Mouse (Mus musculus) megakaryocyte progenitor cell, adult 5-6 weeks (primary cell): ENCODE measurements around the gene Dnaja2. TPM values are rescaled to one million over a fixed set of nuclear protein-coding genes. Genes with fewer than 3 reads are reported as not detected.

ENCODE experiments used
- ATAC-seq: replicated peaks from 2 replicates; pipeline ENCODE4 v1.8.0; 2016; ENCODE audit warnings: mild to moderate bottlenecking, moderate TSS enrichment, inconsistent platforms; ENCODE audit not compliant: poor library complexity
- total RNA-seq, 2 experiments: library from RNA; stranded (forward) in 1 of 2; stranded (reverse) in 1 of 2; fragments of 157-497, 149-512 nt in 1 of 2; fragments of 200-1000 nt in 1 of 2; gene quantifications; 2 replicates each; pipeline versions ENCODE4 v1.2.3 to v1.2.4; 2015 to 2017

The Dnaja2 gene
- total RNA-seq, 2 experiments from 2014 or later, result 121 to 139 TPM

DNA sequence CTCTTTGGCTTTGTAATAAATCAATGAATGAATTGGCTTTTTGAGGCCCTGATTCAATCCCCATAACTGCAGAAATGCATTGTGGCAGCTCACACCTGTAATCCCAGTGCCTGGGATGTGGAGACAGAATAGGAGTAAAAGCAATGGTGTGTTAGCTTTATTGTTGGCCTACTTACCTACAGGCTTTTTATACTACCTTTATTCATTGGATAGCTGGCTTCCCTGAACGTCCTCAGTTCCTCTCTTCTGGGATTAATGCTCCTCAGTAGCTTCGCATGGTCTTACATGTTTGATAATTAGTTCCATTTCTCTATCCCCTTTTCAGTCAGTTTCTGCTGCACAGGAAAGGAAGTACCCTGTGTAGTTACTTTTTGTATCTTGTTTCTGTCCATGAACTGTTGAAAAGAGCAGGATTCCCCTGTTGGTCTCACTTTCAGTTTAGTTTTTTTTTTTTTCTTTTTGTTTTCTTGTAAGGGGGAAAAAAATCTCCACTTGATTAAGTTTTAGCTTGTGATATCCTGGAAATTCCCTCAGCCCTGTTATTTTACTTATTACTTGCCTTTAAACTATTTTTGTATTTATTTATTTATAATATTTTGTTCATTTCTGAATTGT is 1.9 kb upstream of the Dnaja2 start:
- no peak for ATAC-seq

DNA sequence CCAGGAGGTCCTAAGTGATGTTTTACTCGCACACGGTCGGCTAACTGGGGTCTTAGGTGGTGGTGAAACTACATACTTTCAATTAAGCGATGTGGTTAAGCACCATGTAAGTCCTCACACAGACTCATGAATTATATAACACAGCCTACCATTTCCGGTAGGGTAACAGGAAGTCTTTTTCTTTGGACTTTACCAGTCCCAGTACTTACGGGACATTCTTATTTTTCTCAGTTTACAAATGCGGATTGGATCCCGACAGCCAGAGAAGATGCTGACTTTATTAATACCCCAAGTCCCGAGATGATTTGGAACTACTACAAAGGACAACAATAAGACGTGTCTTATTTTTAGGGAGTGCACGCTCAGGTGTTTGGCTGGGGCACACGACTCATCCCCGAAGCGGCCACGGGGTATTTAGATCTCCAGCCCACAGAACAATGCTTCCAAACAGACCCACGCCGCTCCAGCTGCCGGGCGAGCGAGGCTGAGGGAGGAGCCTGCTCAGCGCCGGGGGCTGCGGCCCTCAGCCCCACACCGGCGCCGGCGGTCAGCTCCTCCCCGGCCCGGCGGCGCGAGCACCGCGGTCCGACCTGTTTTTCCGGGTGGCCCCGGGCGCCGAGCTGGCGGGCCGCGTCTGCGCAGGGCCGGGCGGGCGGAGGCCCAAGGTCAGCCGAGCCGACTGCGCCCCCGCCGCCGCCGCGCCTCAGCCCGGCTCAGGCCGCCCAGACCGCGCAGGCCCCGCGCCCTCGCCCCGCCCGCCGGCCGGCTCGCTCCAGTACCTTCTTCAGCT is 558 bp downstream of the Dnaja2 start:
- peak; percentile 43 for ATAC-seq

DNA sequence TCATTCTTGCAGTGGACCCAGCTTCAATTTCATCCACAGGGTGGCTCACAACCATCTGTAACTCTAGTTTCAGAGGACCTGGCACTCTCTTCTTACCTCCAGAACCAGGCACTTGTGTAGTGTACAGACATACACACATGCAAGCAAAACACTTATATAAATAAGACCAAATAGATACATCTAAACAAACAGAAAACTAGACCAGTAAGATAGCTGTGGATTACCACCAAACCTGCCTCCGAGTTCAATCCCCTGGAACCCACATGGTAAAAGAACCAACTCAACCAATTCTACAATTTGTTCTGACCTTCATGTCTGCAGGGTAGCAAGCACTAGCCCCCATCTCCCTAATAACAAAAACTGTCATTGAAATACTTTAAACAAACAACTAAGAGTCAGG is 3.2 kb downstream of the Dnaja2 start:
- ATAC-seq, result no peak

DNA sequence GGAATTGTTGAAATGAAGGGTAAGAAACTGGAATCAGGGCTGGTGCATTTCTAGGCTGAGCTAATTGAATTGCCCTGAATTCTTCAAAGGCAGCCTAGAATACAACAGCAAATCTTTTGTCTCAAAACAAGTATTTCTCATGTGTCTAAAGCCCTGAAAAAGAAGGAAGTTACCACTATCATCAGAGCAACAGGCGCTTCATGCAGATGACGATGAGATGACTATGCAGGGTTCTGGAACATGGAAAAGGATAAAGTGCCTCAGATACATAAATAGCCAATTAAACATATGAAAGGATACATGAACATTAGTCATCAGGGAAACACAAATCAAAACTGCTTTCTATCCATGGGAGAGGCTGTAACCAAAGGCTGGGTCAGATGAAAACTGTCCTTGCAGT is 18.8 kb downstream of the Dnaja2 start:
- no peak for ATAC-seq

DNA sequence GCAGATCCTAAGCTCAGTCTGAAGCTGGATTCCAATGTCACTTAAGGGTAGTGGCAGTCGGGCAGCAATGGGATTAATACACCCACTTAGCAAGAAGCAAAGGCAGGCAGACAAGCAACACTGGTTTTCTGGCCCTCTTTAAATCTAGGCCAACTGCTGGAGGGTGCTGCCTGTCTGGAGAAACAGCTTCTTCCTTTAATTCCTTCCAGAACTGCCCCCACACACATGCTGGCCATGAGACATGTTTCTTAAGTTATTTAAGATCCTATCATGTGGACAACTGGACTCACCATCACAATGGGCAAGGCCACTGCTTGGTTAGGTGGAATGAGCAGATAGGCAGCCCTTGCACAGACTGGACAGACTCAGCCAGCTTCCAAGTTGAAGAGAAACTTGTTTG is 21.0 kb downstream of the Dnaja2 start:
- ATAC-seq, result no peak

DNA sequence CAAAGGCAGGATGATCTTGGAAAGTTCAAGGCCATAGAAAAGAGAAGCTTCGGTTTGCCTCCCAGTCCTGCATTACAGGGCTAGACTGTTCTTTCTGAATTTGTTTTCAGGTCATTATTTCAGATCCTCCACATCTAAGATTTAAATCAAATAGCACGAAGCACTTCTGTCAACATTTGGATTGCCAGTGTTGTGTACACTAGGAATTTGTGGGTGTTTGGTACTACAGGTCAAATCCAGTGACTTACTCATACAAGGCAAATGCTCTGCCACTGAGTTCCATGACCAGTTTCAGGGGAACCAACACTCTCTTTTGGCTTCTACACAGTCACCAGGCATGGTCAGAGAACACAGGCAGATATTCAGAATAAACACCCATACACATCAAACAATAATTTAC is 21.7 kb downstream of the Dnaja2 start:
- no peak for ATAC-seq

DNA sequence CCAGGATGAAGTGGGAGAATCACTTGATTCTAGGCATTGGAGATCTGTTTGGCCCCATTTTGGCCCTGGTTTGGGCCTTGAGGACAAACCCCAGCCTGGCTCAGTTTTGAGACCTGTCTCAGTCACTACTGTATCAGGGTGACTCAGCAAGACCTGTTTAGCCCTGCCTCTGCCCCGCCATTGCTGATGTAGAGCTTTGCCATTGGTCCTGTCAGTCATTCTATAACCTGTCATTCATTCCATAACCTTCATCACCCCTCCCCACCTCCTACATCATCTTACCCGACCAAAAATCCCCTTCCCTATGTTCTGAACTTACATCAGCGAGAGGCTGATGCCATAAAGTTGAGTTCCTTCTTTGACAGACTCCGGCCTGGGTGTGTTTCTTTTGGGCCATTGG is 22.3 kb downstream of the Dnaja2 start:
- ATAC-seq, result no peak

DNA sequence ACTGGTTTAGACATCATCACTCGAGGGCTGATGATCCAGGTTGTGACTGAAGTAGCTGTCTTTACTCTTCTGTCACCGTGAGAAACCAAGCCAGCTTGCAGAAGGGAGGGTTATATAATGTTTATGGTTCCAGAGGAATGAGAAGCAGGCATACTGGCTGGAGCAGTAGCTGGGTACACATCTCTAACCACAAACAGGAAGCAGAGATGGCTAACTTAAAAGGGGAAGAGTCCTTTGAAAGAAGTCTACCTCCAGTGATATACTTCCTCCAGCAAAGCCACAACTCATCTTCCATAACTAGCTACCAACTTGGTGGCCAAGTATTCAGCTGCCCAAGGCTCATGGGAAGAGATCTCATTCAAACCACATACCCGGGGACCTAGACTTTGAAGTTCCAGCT is 23.7 kb downstream of the Dnaja2 start:
- peak; percentile 84 for ATAC-seq

DNA sequence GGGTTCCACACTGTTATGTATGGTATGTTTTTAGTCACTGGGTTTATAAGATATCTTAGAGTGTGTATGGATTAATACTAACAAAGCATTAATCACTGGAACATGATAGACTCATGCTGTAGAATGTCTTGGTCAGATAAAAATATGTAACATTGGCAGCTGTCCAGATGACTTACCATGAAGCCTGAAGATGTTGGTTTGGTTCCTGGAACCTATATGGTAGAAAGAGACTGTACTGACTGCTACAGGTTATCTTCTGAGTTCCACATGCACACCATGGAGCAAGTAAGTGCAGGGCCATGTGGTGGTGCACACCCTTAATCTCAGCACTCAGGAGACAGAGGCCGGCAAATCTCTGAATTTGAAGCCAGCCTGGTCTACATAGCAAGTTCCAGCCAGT is 24.4 kb downstream of the Dnaja2 start:
- ATAC-seq, result peak; percentile 61

DNA sequence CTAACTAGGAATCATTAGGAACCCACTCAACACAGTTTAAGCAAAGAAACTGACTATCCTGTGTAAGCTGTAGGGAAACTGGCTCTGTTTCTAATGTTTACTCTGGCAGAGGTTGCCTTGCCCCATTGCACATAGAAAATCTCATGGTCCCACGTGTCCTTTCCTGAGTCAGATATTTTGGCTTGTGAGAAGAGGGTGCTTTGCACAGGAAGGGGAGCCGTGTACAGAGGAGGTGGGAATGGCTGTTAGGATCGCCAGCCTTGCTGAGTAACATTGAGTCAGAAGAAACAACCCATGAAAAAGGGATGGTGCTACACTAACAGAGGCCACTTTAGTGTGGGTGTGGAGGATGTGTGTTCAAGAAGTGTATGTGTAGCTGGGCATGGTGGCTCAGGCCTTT is 26.2 kb downstream of the Dnaja2 start:
- no peak for ATAC-seq

DNA sequence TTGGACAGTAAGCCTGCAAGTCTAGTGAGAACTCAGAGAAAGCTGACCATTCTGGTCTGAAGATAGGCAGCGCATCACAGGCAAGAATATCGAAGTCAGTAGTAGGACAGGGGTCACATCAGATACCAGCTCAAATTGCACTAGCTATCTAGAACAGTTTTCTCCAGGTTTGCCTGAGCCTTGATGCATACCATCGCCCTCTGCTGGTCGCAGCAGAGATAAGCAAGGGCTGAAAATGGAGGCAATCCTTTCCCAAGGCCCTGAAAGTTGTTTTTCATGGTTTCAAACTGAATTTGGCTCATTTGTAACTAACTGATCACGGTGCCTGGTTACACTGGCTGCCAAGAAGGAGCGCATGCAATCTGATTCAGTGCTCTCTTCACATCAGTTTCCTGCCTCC is 29.0 kb downstream of the Dnaja2 start:
- peak; percentile 89 for ATAC-seq

DNA sequence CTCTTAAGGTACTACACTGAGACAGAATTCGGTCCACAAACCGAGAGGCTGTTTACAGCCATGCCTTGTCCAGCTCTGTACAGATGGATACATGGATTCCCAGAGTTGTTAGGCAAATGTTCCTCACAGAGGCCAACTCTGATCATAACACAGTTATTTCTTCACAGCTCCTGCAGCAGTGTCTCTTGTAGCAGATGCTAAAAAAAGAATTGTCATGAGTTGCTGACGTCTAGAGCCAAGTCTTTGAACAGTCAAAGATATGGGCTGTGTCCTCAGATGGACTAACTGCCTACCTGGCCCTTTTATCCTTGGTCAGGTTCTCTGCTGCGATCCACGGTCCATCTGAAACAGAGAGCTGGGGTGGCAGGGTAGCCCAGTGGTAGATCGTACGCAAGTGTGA is 31.1 kb downstream of the Dnaja2 start:
- no peak for ATAC-seq

DNA sequence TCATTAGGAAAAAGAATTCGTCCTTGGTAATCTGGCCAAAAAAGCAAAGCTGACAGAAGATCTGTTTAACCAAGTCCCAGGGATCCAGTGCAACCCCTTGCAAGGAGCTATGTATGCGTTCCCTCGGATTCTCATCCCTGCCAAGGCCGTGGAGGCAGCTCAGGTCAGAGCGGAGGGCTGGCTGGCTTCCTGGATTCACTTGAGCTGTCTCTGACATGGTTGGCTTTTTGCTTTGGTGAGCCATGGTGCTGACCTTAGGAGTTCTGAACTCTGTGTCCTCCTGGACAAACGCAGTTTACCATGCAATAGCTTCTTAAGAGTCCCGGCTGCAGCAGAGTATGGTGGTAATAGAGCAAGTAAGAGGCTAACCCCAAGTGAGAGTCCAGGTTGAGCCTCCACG is 33.8 kb downstream of the Dnaja2 start:
- no peak for ATAC-seq

DNA sequence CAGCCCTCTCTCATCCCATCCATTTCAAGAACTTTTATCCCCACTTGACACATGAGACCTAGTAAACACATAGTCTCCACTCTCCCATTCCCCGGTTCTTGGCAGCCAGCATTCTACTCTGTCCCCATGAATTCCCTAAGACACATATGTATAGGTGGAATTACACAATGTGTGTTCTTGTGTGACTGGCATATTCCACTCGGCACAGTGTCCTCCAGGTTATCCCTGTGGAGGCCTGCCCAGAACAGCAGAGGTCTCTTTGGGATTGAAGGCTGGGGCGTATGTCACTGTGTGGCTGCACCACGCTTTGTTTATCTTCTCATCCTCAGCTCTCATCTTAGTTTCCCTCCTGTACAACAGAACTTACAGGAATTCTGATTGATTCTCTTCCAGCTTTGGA is 34.6 kb downstream of the Dnaja2 start:
- no peak for ATAC-seq

DNA sequence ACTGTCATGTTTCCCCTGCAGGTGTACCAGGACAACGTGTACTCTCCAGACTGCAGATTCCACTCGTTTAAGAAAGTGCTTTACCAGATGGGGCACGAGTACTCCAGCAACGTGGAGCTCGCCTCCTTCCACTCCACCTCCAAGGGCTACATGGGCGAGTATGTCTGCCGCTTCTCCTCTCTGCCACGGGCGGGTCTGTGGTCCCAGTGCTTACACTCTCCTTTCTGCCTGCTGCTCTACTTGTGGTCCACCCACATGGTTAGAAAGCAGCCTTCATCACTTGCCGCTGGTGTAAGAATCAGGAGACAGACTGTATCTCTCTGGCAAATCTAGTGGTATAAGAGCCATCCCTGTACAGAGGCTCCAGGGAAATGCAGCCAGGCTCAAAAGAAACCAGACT is 37.2 kb downstream of the Dnaja2 start:
- no peak for ATAC-seq

DNA sequence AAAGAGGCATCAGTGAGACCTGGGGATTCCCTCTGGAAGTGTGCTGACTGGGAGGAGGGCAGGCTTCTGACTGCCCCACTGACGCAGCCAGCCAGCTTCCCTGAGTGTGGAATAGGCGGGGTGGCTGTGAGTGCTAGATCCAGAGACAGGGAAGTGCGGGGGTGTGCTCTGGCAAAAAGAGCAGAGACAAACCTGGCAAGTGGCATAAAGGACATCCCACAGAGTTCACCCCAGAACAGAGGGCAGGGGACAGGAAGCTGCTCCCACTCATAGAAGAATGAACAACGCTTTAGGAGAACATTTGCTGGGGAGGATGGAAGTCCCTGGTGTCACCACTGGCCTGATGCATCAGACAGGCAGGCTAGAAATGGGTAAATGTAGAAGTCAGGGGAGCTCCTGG is 37.8 kb downstream of the Dnaja2 start:
- no peak for ATAC-seq

DNA sequence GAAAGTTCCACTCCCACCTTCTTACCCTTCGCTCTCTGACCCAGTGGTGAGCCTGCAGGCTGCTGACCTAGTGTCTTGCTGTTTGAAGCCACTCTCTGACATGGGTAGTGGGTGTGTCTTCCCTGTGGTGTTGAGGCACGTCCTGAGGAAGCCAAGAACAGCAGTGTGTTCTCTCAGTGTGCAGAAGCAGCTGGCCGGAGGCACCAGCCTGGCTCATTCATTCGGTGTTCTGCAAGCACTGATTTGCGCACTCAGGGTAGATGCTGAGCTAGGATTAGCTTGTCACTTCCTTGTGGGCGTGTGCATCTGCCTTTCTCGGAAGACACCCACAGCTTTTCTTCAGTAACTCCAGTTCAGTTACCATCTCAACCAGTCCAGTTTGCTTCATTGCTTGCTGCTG is 39.8 kb downstream of the Dnaja2 start:
- no peak for ATAC-seq

DNA sequence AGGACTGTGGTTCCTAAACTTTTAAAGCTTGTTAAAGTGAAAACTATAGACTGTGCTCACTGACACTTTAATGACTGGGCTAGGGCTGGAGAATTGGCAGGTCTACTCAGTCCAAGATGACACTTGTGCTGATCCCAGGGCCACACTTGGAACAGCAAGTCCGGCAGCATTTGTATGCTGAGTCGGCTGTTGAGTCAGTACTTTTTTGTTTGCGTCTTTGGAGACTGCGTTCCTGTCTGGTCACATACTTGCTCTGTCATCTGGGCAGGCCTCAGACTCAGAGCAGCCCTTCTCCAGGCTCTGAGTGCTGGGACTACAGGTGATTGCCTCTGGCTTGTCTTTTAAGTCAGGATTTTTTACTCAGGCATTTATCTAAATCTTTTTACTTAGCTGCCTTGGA is 41.9 kb downstream of the Dnaja2 start:
- no peak for ATAC-seq

DNA sequence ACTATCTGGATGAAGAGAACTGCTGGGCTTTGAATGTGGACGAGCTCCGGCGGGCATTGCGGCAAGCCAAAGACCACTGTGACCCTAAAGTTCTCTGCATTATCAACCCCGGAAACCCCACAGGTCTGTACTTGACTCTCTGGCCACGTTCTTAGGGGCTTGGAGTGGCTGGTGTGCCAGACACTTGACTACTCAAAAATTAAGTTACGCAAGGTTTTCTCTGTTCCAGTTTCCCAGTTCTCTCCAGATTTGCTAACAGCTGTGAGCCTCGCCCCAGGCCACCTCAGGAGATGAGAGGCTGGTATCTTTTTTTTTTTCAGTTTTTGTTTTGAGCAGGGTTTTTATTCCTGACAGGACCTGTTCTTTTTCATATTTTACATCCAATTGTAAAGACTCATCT is 42.9 kb downstream of the Dnaja2 start:
- ATAC-seq, result no peak

DNA sequence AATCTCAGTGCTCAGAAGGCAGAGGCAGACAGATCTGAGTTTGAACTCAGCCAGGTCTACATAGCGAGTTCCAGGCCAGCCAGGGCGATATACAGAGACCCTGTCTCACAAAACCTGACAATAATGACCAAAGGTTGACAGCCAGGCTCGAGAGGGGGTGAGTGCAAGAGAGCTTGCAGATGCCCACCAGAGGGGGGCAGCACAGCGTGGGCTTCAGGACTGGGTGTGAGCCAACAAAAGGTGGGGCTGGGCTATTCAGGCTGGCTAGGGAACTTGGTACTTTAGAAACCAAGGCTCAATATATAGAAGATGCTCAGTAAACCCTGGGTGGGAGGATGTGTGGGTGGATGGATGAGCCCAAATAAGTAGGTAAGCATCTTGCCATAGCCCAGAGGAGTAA is 46.5 kb downstream of the Dnaja2 start:
- ATAC-seq, result 0 out of 2 replicates have a peak, but pooled peaks have one; percentile 31

DNA sequence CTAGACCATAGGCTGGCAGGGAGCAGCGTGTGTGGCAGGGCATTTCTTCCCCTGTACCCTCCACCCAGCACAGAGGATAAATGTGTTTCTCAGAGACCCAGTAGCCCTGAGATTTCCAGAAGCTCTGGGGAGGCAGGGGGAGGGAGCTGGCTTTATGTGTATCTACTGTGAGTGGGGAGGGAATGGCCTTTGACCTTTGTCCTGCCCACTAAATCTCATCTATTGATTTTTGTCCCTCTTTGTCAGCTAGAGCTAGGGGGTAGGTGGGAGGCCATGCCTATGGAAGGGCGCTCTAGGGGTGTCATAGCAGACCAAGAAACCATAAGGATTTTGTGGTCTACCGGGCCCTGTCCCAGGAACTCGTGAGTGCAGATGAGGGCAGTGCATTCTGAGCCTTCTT is 48.5 kb downstream of the Dnaja2 start:
- no peak for ATAC-seq

DNA sequence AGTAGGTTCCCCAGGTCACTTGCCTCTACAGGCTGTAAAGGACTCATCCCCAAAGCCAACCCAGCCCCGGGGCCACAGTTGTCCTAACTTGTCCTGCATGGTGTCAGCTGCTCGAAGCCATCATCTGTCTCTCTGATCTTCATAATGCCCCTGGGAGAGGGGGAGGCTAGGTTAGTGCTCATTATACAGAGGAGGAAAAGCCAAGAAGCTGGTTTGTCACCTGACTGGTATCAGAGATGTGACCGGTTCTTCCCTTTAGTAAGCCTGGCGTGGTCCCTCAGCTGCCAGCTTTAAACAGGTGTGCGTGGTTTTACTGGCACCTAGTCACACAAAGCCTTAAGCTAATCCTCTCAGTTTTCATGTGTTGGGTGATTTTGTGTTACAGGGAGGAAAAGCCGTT is 50.4 kb downstream of the Dnaja2 start:
- no peak for ATAC-seq

DNA sequence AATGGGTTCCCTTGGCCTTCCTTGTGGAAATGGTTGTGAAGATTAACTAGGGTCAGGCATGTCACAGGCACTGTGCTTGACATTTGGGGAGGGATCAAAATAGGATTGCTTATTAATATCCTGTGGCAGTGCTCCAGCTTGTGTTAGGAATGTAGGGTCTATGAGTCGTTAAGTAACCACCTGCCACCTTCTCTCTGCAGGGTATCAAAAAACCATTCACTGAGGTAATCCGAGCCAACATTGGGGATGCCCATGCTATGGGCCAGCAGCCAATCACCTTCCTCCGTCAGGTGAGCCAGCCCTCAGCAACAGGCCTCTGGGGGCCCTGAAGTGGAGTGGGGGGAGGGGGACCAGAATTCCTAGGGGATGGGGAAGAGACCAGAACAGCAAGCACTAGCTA is 52.1 kb downstream of the Dnaja2 start:
- ATAC-seq, result no peak
